Mouse (Mus musculus) kidney, postnatal 14 days (tissue): ENCODE measurements around the gene Zmiz1.

Experiments used
- DNase-seq: peaks from one replicate; pipeline ENCODE4 v3.0.0; 2022; ENCODE audit warnings: mixed read lengths

Zmiz1 gene

DNA sequence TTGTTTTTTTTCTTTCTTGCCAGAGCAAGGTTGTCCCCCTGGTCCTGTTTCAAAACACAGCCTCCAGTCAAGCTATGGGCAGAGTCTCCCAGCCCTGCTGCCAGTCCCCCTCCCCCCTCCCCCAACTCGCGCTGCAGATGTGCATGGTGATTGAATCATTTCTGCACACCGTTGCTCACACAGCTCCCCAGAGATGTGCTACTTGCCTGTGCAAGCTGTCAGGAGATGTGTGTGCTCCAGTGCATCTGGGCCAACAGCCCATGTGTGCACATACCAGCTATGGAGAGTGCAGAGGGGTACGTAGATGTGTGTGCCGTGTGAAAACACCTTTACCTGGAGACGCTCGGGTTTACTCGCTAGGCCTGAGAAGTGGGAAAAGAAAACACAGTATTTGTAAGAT lies 105.6 kb downstream of the Zmiz1 start:
- DNase-seq: no peak

DNA sequence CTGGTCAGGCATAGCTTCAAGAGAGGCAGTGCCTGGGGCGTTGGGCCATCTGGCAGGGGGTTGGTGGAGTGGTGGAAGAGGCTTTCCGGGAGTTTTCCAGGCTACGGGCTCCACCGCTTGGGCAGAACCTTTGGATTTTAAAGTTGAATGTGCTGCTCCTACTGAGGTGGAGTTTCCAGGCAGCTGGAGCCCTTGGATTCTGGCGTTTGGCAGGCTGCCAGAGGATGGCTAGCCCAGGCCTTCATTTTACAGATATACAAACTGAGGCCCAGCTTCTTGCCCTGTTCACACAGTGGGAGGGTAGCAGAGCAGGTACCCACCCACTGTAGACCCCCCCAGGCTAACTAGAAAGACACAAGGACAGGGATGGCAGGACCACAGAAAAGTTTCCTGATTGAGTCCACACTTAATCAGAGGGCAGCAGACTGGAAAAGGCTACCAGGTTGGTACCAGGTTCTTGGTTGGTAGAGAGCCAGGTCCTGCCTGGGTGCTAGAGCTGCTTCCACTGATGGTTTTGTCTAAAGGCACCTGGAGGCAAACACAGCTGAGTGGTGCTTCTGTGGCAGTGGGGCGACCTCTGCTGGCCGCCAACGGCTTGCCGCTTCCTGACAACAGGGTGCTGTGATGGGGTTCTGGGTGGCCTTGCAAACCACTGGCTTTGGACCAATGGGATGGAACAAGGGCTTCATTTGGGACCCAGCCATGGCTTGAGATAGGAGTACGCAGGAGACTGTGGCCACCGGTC lies 106.5 kb downstream of the Zmiz1 start:
- DNase-seq: peak; percentile 90

DNA sequence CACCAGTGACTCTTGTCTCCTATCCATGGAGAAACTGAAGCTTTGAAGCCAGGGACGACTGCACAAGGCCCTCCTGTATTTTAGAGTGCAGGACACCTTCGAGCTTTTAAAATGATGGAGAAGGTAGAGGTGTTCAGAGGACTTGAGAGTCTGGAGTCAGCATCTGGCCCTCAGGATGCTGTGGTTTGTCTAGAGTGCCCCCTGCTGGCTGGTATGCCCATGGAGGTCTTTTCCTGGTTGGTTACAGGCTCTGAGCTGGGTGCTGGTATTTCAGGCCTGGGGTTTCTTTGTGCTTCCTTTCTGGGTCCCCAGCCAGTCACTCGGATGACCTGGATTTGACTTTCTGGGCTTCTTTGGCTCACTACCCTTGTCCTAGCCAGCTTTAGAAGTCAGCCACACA lies 108.3 kb downstream of the Zmiz1 start:
- DNase-seq: peak; percentile 81

GRCm38 (mm10) chr14:25567837-25568236 lies 108.9 kb downstream of the Zmiz1 start:
- no peak for DNase-seq

DNA sequence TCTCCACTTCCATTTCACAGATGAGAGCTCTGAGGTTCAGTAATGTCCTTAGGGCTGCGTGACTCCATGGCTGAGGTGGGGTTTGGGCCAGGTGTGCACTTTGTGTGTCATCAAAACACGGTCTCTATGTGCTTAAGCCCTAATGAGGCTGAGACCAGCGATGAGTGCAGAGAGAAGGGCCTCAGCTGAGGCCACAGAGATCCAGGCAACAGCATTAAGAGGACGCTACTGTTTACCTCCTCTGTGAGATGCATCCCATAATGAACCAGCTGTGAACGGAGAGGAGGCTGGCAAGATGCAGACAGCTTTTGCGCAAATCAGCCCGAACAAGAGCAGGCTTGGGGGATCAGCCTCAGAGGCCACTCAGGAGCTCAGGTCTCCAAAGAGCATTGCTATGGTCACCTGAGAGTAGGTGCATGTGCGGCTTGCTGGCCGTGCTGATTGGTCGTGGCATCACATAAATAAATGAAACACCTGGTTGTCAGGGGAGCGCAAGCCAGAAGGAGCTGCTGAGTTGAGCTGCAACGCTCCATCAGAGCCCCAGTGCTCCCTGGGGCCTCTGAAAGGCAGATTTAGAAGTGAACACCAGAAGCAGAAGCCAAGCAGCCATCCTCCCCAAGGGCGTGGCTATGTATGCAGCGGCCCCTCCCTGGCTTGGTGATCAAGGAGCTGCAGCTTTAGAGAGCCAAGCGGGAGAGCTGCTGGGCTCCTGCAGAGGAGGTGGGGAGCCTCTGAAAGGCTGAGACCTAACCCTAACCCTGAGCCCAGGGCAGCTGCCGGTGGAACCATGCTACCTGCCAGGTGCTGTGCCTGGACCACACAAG lies 115.3 kb downstream of the Zmiz1 start:
- DNase-seq: no peak

DNA sequence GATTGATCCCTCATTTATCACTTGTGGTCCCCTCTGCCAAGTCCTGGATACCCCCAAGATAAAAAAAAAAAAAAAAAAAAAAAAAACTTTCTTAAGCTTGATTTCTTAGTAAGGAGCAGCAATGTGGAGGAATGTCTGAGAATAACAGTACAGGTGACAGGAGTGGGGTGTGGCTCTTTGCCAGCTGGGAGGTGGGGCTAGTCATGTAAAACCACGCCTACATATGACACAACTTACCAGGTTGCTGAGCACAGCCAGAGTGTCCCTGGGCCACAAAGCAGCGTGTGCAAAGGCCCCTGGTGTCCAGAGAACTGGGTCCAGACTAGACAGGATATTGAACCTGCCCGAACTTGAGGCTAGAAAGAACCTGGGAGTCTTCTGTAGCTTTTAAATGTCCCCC lies 117.7 kb downstream of the Zmiz1 start:
- DNase-seq: no peak

GRCm38 (mm10) chr14:25577431-25577830 lies 118.4 kb downstream of the Zmiz1 start:
- DNase-seq: no peak

GRCm38 (mm10) chr14:25579597-25579996 lies 120.6 kb downstream of the Zmiz1 start:
- no peak for DNase-seq

DNA sequence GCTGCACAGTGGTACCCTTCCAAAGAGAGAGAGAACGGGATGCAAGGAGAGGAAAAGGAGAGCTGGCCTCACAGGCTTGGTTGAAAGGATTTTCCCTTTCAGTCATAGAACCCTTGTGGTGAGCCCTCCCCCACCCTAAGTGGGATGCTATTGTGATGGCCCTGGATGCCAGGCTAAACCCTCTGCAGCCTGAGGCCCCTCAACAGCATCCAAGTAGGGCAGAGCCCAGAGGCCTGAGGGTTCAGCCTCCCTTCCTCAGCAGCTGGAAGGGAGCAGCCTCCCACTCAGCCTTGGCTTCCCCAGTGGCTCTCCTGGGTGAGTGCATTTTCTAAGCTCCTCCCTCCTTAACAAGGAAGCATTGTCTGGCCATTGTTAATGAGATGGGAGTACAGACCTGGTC lies 121.4 kb downstream of the Zmiz1 start:
- no peak for DNase-seq

DNA sequence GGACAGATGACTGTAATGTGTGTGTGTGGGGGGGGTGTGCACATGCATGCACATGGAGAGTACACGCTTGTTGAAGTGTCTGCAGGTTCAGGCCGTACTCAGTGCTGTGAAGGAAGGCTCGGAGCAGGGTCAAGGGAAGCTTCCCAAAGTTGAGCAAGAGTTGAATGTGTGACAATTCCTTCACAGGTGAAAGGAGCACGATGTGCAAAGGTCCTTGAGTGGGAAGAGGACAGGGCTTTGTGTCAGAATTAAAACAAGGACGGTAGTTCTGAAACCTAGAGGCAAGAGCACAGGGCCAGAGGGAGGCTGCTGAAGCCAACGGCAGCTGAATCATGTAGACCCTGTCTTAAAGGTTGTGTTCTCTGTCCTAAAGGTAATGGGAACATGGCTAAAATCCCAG lies 123.6 kb downstream of the Zmiz1 start:
- no peak for DNase-seq

DNA sequence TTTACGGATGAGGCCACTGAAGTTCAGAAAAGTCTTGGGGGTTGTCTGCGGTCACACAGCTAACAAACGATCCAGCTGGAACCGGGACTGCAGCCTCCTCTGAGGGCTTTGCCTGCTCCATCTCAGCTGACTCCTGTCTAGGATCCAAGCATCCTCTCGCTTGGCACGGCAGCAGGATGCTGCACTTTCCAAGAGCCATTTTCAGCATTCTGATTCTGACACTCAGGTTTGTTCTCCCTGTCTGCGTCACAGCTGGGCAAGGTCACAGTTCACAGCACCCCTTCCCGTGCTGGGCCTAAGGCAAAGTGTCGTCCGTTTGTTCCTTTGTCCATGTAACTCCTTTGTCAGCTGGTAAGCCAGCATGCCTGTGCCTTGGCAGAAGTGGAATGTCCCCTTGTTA lies 124.9 kb downstream of the Zmiz1 start:
- no peak for DNase-seq

- DNase-seq: no peak
Observed at GRCm38 (mm10) chr14:25585545-25586301, 126.7 kb downstream of the Zmiz1 start.

DNA sequence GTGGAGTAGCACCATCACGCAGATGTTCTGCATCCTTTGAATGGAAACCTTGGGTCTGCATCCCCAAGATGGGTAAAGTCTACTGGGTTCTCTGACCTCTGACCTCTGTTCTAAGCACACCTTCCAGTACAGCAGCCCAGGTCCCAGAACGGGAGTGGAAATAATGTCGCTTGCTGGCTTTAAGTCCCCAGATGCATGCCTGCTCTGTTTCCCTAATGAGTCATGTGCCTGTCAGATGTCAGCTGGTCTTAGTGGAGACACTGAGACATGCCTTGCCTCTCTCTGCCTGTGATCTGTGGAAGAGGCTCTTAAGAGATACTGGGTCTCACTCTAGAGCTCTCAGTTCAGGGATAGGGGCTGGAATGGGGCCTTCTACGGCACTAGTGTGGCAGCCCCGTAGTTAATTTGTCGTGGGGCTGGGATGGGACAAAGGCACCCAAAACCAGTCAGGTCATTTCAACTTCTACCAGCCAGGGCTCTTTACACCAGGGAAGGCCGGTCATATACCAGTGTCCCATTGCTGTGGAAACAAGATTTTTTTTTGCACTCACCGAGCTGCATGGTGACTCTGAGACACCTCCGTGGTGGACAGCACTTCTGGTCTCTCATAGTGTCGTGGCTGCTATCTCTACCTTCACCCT lies 128.0 kb downstream of the Zmiz1 start:
- DNase-seq: no peak

DNA sequence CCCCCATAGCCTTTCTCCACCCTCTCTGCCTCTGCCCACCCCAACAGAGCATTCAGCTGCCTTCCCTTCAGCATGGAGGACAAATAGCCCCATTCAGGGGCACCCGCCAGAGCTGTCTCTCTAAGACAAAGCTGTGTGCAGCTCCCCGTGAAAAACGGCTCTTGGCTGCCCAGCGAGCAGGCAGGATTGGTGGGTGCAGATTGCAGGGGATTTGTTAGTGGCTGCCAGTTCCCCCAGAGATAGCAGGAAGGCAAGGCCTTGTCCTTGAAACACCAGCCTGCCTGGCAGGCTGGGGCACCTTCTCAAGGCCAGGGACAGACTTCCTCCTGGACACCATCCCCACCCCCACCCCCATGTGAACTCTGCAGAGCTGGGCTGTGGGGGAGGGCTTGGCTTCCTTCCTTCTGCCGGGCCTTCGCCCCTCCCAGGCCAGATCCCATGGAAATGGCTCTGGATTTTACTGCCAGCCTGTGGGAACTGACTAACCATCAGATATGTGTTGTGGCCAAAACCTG lies 128.6 kb downstream of the Zmiz1 start:
- DNase-seq: peak; percentile 80

- no peak for DNase-seq
Observed at GRCm38 (mm10) chr14:25588156-25588555, 129.2 kb downstream of the Zmiz1 start.

DNA sequence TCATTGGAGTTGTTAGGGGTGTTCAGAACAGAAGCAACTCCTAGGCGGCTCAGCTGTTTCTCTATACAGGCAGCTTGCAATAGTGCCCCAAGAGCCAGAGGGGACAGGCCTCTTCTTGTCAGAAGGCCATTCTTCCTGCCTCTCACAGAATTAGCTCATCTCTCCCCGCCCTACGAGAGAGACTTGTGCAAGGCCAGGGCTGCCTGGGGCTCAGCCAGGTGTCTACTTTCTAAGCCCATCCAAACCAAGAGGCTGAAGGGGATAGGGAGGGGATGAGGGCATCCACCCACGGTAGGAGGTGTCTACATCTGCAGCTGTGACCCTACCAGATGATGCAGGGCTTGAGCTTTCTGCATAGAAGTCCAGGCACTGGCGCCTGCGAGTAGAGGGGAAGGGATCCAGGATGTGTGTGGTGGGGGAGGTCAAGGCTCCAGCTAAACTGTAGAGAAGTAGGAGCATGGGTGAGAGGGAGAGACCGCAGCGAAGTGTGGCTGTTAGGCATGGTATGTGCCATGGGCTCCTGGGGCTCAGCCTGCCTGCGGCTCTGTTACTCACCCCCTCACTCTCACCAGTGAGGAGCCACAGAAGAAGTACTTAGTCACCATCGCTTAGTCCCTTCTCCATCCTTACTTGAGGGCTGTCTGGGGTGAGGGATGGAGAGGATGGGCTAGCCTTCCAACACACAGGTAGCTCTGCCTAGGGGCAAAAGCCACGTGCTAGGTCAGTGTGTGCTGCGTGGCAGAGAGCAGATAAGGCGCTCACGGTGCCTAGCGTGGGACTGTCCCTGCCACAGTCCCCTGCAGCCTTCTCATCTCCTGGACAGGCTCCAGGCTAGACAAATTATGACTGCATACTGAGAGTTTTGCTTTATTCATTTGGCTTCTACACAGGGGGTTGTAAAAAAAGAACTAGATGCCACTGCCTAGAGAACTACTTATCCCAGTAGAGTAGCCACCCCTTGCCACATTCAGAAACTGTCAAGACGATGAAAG lies 130.3 kb downstream of the Zmiz1 start:
- no peak for DNase-seq

DNA sequence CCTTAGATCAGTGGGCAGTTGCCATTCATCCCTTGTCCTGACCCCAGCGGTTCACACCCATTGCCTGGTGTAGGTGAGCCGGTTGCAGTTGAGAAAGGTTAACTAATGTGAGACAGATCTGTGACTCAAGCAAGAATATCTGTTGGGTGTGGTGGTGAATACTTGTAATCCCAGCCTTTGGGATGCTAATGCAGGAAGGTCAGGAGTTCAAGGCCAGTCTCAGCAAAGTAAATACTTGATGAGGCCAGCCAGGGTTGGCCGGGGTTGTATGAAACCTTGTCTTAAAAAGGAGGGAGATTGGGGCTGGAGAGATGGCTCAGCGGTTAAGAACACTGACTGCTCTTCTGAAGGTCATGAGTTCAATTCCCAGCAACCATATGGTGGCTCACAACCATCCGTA lies 132.0 kb downstream of the Zmiz1 start:
- no peak for DNase-seq

- DNase-seq: no peak
Observed at GRCm38 (mm10) chr14:25591426-25591825, 132.4 kb downstream of the Zmiz1 start.

DNA sequence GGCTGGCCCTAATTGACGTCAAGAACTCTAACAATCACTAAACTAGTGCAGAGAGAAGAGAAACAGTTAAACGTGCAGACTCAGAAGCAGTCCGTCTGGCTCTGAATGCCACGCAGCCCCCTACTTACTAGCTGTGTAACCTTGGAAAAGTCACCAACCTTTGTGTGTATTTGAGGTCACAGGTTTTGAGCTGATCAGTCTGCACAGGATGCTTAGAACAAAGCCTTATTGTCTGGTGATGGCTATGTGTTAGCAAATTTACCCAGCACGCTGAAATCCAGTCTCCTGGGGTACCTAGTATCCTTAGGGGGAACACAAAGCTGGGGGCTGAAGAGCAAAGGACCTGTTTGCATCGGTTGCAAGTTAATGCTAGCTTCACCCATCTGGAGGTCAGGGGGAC lies 133.5 kb downstream of the Zmiz1 start:
- DNase-seq: no peak

- DNase-seq: no peak
Observed at GRCm38 (mm10) chr14:25593876-25594275, 134.9 kb downstream of the Zmiz1 start.

DNA sequence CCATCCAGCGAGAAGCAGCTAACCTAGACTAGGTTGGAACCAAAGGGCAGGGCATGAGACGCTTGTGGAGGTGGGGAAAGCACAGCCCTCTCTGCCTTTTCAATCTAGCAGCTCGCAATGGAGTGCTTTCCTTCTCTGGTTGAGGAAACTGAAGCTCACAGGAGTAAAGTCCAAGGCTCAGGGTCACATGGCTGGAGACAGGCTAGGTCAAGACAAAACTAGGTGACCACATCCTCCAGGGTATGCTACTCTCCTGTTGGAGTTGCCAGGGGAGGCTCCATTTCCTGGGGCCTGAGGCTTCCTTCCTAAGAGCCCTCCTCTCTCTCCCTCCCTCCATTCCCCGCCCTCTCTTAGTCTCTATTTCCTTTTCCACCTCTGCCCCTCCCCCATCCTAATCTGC lies 135.6 kb downstream of the Zmiz1 start:
- DNase-seq: peak; percentile 49

GRCm38 (mm10) chr14:25598960-25599359 lies 140.0 kb downstream of the Zmiz1 start:
- no peak for DNase-seq
